Mouse (Mus musculus): ENCODE measurements around the gene Tspan7.

GRCm38 (mm10) chrX:10539482-10540166 is 54.7 kb downstream of the Tspan7 start:
- TF ChIP-seq TAL1 (conservative IDR thresholded peaks at IDR 0.05; ENCODE audit: low read depth, low read length) (no peak), CTCF (IDR thresholded peaks at IDR 0.05; ENCODE audit: low read depth, low read length) (no peak), POLR2AphosphoS5 (IDR thresholded peaks at IDR 0.05; ENCODE audit: insufficient replicate concordance, low read depth, low read length) (no peak), GATA1 (IDR thresholded peaks at IDR 0.05; ENCODE audit: borderline replicate concordance, low read length) (no peak)
